Mouse (Mus musculus): Measurements from ENCODE around the gene Flywch1. TPM values are rescaled to one million over a fixed set of nuclear protein-coding genes. Genes with fewer than 3 reads are reported as not detected.
A peak's percentile ranks its signal among the peaks of the same experiment; 100 is the strongest.

Gene Flywch1
- polyA plus RNA-seq, 1 experiment from 2014 or later, result 203 TPM

GRCm38 (mm10) chr17:23722376-23723125 lies 48.9 kb downstream of the Flywch1 start, which contains the start of gene 1520401A03Rik:
Gene 1520401A03Rik (minus strand): TSS chr17:23722783.
- Histone ChIP-seq H3K9ac (no peak within 1 kb of the TSS), H3K9me3 (replicated peaks) (no peaks in the 10 kb centered on the region), H3K4me3 (no peak within 1 kb of the TSS), H3K4me1 (peaks cover 5% of the 10 kb centered on the region; the same call in 1 of the 2 replicates), H3K4me2 (replicated peaks) (no peak within 1 kb of the TSS), H3K36me3 (no peaks in the 10 kb centered on the region), H3K27ac (no peak within 1 kb of the TSS), H3K27me3 (no peaks in the 10 kb centered on the region)
- ATAC-seq (ENCODE audit: low FRiP score), result no peak
- 69% methylated on average over 7 of the region's 7 CpGs for WGBS

DNA sequence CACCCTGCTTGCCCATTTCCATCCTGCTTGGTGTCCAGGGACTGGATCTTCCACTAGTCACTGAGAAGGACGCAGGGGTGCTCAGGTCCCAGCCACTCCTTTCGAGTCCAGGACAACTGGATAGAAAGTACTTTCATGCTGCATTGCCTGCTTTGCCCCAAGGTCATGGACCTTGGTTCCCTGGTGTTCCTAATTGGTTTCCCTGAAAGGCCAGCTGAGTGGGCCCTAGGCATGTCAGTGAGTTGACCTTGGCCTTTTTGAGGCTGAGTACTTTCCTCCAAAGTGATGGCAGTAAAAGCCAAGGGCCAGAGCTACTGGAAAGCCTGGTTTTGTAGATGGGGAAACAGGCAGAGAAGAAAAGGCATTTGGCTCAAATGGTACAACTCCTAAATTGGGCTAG lies 49.5 kb downstream of the Flywch1 start:
- Histone ChIP-seq H3K4me3 (no peak overlapping the region), H3K27me3 (no peaks in the 10 kb centered on the region), H3K36me3 (no peaks in the 10 kb centered on the region), H3K4me1 (peaks cover 5% of the 10 kb centered on the region; the same call in 1 of the 2 replicates), H3K27ac (no peak overlapping the region), H3K9ac (no peak overlapping the region), H3K9me3 (replicated peaks) (no peaks in the 10 kb centered on the region), H3K4me2 (replicated peaks) (no peak overlapping the region)
- WGBS, result 73% methylated on average over 2 of the region's 2 CpGs
- ATAC-seq (ENCODE audit: low FRiP score), result no peak

DNA sequence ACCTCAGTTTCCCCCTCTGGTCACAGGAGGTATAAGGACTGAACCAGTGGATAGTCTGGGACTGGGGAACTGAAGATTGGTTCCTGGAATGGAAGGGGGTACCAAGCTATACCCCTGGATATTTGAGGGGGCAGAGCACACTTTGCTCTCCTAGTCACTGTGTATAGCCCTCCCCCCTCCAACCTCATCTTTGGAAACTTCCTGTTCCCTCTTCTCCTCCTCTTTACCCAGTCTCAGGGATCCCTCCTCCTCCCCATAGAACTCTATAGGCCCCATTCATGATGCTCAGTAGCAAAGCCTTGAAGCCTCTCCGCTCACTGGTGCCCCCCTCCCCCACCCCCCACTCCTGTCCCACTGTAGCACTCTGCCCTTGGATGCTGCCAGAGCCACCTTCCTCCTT lies 51.9 kb downstream of the Flywch1 start:
- ATAC-seq (ENCODE audit: low FRiP score), result no peak
- no peak overlapping the region for H3K4me2 ChIP-seq (replicated peaks)
- H3K9me3 ChIP-seq (replicated peaks), result no peaks in the 10 kb centered on the region
- H3K9ac ChIP-seq, result no peak overlapping the region
- H3K27me3 ChIP-seq, result 0 out of 2 replicates have a peak, but pooled peaks cover under 1% of the 10 kb centered on the region
- H3K36me3 ChIP-seq, result no peaks in the 10 kb centered on the region
- no peak overlapping the region for H3K4me3 ChIP-seq
- no peaks in the 10 kb centered on the region for H3K4me1 ChIP-seq
- 11% methylated on average over 1 of the region's 1 CpGs for WGBS
- H3K27ac ChIP-seq, result no peak overlapping the region

DNA sequence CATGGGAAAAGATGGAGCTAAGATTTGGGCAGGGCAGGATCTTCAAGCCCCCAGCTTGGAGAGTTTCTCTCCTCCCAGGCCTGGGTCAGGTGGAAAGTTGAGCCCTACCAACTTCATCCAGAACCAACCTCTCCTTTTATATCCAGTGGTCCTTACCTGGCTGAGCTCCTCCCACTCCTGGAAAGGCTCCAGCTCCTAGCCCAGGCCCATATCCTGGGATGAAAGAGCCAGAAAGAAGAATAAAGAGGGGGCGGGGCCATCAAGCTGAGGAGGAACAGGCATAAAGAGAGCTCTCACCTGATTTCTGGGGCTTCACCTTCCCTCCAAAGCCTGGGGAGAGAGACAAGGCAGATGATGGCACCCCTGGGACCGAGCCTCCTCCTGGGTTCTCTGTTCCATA lies 54.4 kb downstream of the Flywch1 start:
- H3K9ac ChIP-seq, result no peak overlapping the region
- no peaks in the 10 kb centered on the region for H3K36me3 ChIP-seq
- no peak overlapping the region for H3K27ac ChIP-seq
- H3K27me3 ChIP-seq, result 0 out of 2 replicates have a peak, but pooled peaks cover 2% of the 10 kb centered on the region
- no peaks in the 10 kb centered on the region for H3K9me3 ChIP-seq (replicated peaks)
- no peak overlapping the region for H3K4me3 ChIP-seq
- no peak overlapping the region for H3K4me2 ChIP-seq (replicated peaks)
- no peak for ATAC-seq (ENCODE audit: low FRiP score)
- WGBS, result 53% methylated on average over 2 of the region's 2 CpGs
- H3K4me1 ChIP-seq, result no peaks in the 10 kb centered on the region

DNA sequence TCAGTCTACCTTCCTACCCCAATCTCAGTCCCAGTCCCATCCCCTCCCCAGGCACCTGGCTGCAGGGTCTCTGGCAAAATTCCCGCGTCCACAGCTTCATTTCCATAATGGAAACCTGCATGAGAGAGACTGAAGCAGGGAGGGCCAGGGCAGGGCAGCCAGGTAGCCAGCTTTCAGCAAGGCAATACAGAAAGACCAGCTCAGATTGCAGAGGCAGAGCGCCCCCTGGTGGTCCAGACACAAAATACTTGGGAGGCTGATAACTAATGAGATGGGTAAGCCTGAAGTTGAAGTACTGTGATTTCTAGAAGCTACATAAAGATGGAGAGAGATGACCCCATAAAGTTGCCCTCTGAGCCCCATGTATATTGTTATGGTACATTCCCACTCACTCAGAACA lies 65.2 kb downstream of the Flywch1 start:
- Histone ChIP-seq H3K4me2 (replicated peaks) (no peak overlapping the region), H3K27me3 (peaks cover 9% of the 10 kb centered on the region; the same call in 1 of the 2 replicates), H3K4me3 (no peak overlapping the region), H3K36me3 (no peaks in the 10 kb centered on the region), H3K27ac (no peak overlapping the region), H3K9me3 (replicated peaks) (no peaks in the 10 kb centered on the region), H3K9ac (no peak overlapping the region), H3K4me1 (peaks cover 5% of the 10 kb centered on the region)
- ATAC-seq (ENCODE audit: low FRiP score), result peak; percentile 39; the same call in 1 of the 2 replicates
- 2% methylated on average over 3 of the region's 3 CpGs for WGBS

- Histone ChIP-seq H3K36me3 (no peaks in the 10 kb centered on the region), H3K27me3 (peaks cover 15% of the 10 kb centered on the region; the same call in 1 of the 2 replicates), H3K9ac (no peak overlapping the region), H3K9me3 (replicated peaks) (no peaks in the 10 kb centered on the region), H3K27ac (no peak overlapping the region), H3K4me2 (replicated peaks) (no peak overlapping the region), H3K4me1 (peaks cover 5% of the 10 kb centered on the region), H3K4me3 (no peak overlapping the region)
- 79% methylated on average over 7 of the region's 7 CpGs for WGBS
- peak; percentile 44; the same call in 1 of the 2 replicates for ATAC-seq (ENCODE audit: low FRiP score)
Observed at GRCm38 (mm10) chr17:23705525-23706104, 65.8 kb downstream of the Flywch1 start.

GRCm38 (mm10) chr17:23704741-23705140 lies 66.7 kb downstream of the Flywch1 start:
- no peaks in the 10 kb centered on the region for H3K36me3 ChIP-seq
- WGBS, result 45% methylated on average over 7 of the region's 7 CpGs
- no peak overlapping the region for H3K27ac ChIP-seq
- ATAC-seq (ENCODE audit: low FRiP score), result no peak
- peaks cover 5% of the 10 kb centered on the region for H3K4me1 ChIP-seq
- H3K4me2 ChIP-seq (replicated peaks), result no peak overlapping the region
- no peak overlapping the region for H3K9ac ChIP-seq
- peaks cover 18% of the 10 kb centered on the region for H3K27me3 ChIP-seq
- H3K9me3 ChIP-seq (replicated peaks), result no peaks in the 10 kb centered on the region
- H3K4me3 ChIP-seq, result no peak overlapping the region

DNA sequence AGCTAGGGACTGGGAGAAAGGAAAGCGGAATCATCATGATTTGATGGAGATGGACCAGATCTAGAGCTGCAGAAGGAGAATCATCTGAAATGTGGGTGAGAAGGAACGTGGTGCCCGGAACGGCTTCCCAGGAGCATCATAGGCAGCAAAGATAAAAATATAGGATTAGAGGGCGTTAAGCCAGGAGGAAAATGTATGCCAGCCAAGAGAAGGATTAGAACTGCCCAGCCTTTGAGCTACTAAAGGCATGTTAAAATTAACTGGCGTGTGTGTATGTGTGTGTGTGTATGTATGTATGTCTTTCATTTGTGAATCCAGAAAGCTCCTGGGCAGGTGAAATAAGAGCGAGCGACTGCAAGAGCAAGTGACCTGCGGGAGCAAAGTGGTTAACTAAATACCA lies 68.1 kb downstream of the Flywch1 start:
- Histone ChIP-seq H3K27ac (no peak overlapping the region), H3K36me3 (no peaks in the 10 kb centered on the region), H3K27me3 (peaks cover 31% of the 10 kb centered on the region), H3K4me1 (peaks cover 11% of the 10 kb centered on the region), H3K4me3 (no peak overlapping the region), H3K4me2 (replicated peaks) (no peak overlapping the region), H3K9me3 (replicated peaks) (no peaks in the 10 kb centered on the region), H3K9ac (no peak overlapping the region)
- WGBS, result 88% methylated on average over 9 of the region's 9 CpGs
- no peak for ATAC-seq (ENCODE audit: low FRiP score)

Other genes starting within 250 kb of the Flywch1 start
- 20.8 and 21.3 TPM in 2 replicates for gene Zfp213, start 207.4 kb downstream of the Flywch1 start, polyA plus RNA-seq (2016; fragmentation: Nextera tagmentation; extraction: Ambion mirVana)
- gene Zfp13, start 172.1 kb downstream of the Flywch1 start, polyA plus RNA-seq (2016; fragmentation: Nextera tagmentation; extraction: Ambion mirVana), result 24.9 and 26.1 TPM in 2 replicates
- gene Zscan10, start 170.7 kb downstream of the Flywch1 start, polyA plus RNA-seq (2016; fragmentation: Nextera tagmentation; extraction: Ambion mirVana), result 0.46 and 0.93 TPM in 2 replicates
- 1.9 and 2.3 TPM in 2 replicates for gene Mmp25, start 126.3 kb downstream of the Flywch1 start, polyA plus RNA-seq (2016; fragmentation: Nextera tagmentation; extraction: Ambion mirVana)
- gene Bicdl2, start 111.1 kb downstream of the Flywch1 start, polyA plus RNA-seq (2016; fragmentation: Nextera tagmentation; extraction: Ambion mirVana), result 0.50 and 0.57 TPM in 2 replicates
- 65.5 and 69.0 TPM in 2 replicates for gene Hcfc1r1, start 98.0 kb downstream of the Flywch1 start, polyA plus RNA-seq (2016; fragmentation: Nextera tagmentation; extraction: Ambion mirVana)
- 43.8 and 47.5 TPM in 2 replicates for gene Thoc6, start 97.7 kb downstream of the Flywch1 start, polyA plus RNA-seq (2016; fragmentation: Nextera tagmentation; extraction: Ambion mirVana)
- 2.8 and 4.2 TPM in 2 replicates for gene Tnfrsf12a, start 94.1 kb downstream of the Flywch1 start, polyA plus RNA-seq (2016; fragmentation: Nextera tagmentation; extraction: Ambion mirVana)
- gene Cldn6, start 92.4 kb downstream of the Flywch1 start, polyA plus RNA-seq (2016; fragmentation: Nextera tagmentation; extraction: Ambion mirVana), result 14.6 and 35.0 TPM in 2 replicates
- gene Cldn9, start 87.6 kb downstream of the Flywch1 start, polyA plus RNA-seq (2016; fragmentation: Nextera tagmentation; extraction: Ambion mirVana), result 5.5 and 14.6 TPM in 2 replicates
- gene 1520401A03Rik, start 48.8 kb downstream of the Flywch1 start, polyA plus RNA-seq (2016; fragmentation: Nextera tagmentation; extraction: Ambion mirVana), result 0.21 and 1.2 TPM in 2 replicates
- 29.1 and 31.2 TPM in 2 replicates for gene Pkmyt1, start 45.3 kb downstream of the Flywch1 start, polyA plus RNA-seq (2016; fragmentation: Nextera tagmentation; extraction: Ambion mirVana)
- 40.3 and 41.6 TPM in 2 replicates for gene Paqr4, start 30.7 kb downstream of the Flywch1 start, polyA plus RNA-seq (2016; fragmentation: Nextera tagmentation; extraction: Ambion mirVana)
- gene Kremen2, start 25.8 kb downstream of the Flywch1 start, polyA plus RNA-seq (2016; fragmentation: Nextera tagmentation; extraction: Ambion mirVana), result 2.9 and 5.7 TPM in 2 replicates
- 48.1 and 49.4 TPM in 2 replicates for gene Flywch2, start 14.5 kb upstream of the Flywch1 start, polyA plus RNA-seq (2016; fragmentation: Nextera tagmentation; extraction: Ambion mirVana)
- 670 and 682 TPM in 2 replicates for gene Srrm2, start 18.9 kb upstream of the Flywch1 start, polyA plus RNA-seq (2016; fragmentation: Nextera tagmentation; extraction: Ambion mirVana)
- 1,047 and 1,117 TPM in 2 replicates for gene Elob, start 57.5 kb upstream of the Flywch1 start, polyA plus RNA-seq (2016; fragmentation: Nextera tagmentation; extraction: Ambion mirVana)
- gene Prss33, start 64.5 kb upstream of the Flywch1 start, polyA plus RNA-seq (2016; fragmentation: Nextera tagmentation; extraction: Ambion mirVana), result 0.26 TPM in 1 of 2 replicates, not detected in the other
- gene Prss32, start 72.3 kb upstream of the Flywch1 start, polyA plus RNA-seq (2016; fragmentation: Nextera tagmentation; extraction: Ambion mirVana), result not detected in 2 replicates
- gene Prss41, start 72.6 kb upstream of the Flywch1 start, polyA plus RNA-seq (2016; fragmentation: Nextera tagmentation; extraction: Ambion mirVana), result 0.72 and 1.3 TPM in 2 replicates
- gene Prss21, start 96.5 kb upstream of the Flywch1 start, polyA plus RNA-seq (2016; fragmentation: Nextera tagmentation; extraction: Ambion mirVana), result not detected in 2 replicates
- gene Dcpp1, start 109.3 kb upstream of the Flywch1 start, polyA plus RNA-seq (2016; fragmentation: Nextera tagmentation; extraction: Ambion mirVana), result not detected in 2 replicates
- gene Dcpp2, start 109.3 kb upstream of the Flywch1 start, polyA plus RNA-seq (2016; fragmentation: Nextera tagmentation; extraction: Ambion mirVana), result not detected in 2 replicates
- gene Dcpp3, start 145.9 kb upstream of the Flywch1 start, polyA plus RNA-seq (2016; fragmentation: Nextera tagmentation; extraction: Ambion mirVana), result not detected in 2 replicates
- gene Sbp, start 170.1 kb upstream of the Flywch1 start, polyA plus RNA-seq (2016; fragmentation: Nextera tagmentation; extraction: Ambion mirVana), result not detected in 2 replicates
- not detected in 2 replicates for gene Sbpl, start 183.7 kb upstream of the Flywch1 start, polyA plus RNA-seq (2016; fragmentation: Nextera tagmentation; extraction: Ambion mirVana)
- not detected in 2 replicates for gene Prss30, start 209.0 kb upstream of the Flywch1 start, polyA plus RNA-seq (2016; fragmentation: Nextera tagmentation; extraction: Ambion mirVana)
- gene Prss22, start 226.5 kb upstream of the Flywch1 start, polyA plus RNA-seq (2016; fragmentation: Nextera tagmentation; extraction: Ambion mirVana), result 0.48 TPM in 1 of 2 replicates, not detected in the other

Data from hindbrain, embryonic 12.5 days (tissue).